Mouse (Mus musculus) liver, postnatal 0 days (tissue): Measurements from ENCODE around the gene 1190002N15Rik. TPM values are rescaled to one million over a fixed set of nuclear protein-coding genes. Genes with fewer than 3 reads are reported as not detected.

ENCODE experiments used
- ATAC-seq: fragments of 200-750 bp; cut with Nextera tagmentation; 2 replicates; pipeline ENCODE4 v1.8.0; 2017; ENCODE audit warnings: mild to moderate bottlenecking, moderate library complexity
- DNase-seq: peaks from one replicate; pipeline ENCODE4 v3.0.0-alpha.2; 2016
- H3K27ac ChIP-seq: fragments of 300-500 bp; sonication (generic); 2 replicates; pipeline ENCODE4 v1.5.1; 2014; ENCODE audit warnings: antibody characterized with exemption, moderate library complexity, mild to moderate bottlenecking, low read depth
- H3K27me3 ChIP-seq: fragments of 300-500 bp; sonication (generic); 2 replicates; pipeline ENCODE4 v1.6.1; 2014; ENCODE audit warnings: low read length, control low read depth, mixed read lengths; ENCODE audit not compliant: insufficient read depth
- H3K36me3 ChIP-seq: fragments of 300-500 bp; sonication (generic); replicated peaks from 2 replicates; pipeline ENCODE4 v1.6.1; 2014; ENCODE audit warnings: mild to moderate bottlenecking, control low read depth, low read length, moderate library complexity, mixed read lengths; ENCODE audit not compliant: insufficient read depth
- H3K4me1 ChIP-seq: fragments of 300-500 bp; sonication (generic); 2 replicates; pipeline ENCODE4 v1.6.1; 2014; ENCODE audit warnings: antibody characterized with exemption, mild to moderate bottlenecking, control low read depth; ENCODE audit not compliant: insufficient read depth
- H3K4me2 ChIP-seq: fragments of 300-500 bp; sonication (generic); 2 replicates; pipeline ENCODE4 v1.6.1; 2014; ENCODE audit warnings: low read depth, mild to moderate bottlenecking, low read length, moderate library complexity, mixed read lengths
- H3K4me3 ChIP-seq: fragments of 300-500 bp; sonication (generic); 2 replicates; pipeline ENCODE4 v1.5.1; 2014; ENCODE audit warnings: low read depth, low read length
- H3K9ac ChIP-seq: fragments of 300-500 bp; sonication (generic); replicated peaks from 2 replicates; pipeline ENCODE4 v1.6.1; 2014; ENCODE audit warnings: mild to moderate bottlenecking, moderate library complexity
- H3K9me3 ChIP-seq: fragments of 300-500 bp; sonication (generic); 2 replicates; pipeline ENCODE4 v1.6.1; 2016; ENCODE audit warnings: mild to moderate bottlenecking, control low read depth, low read length, mixed read lengths
- CTCF ChIP-seq: sonication (generic); IDR thresholded peaks from 2 replicates; pipeline ENCODE4 v1.5.1; 2016; ENCODE audit warnings: antibody characterized with exemption, low read depth
- EP300 ChIP-seq: IDR thresholded peaks from 2 replicates; pipeline ENCODE4 v1.6.1; 2016; ENCODE audit warnings: antibody characterized with exemption, low read depth, mild to moderate bottlenecking
- WGBS: fragments of 180-500 bp; shearing (Covaris S2); extraction: QIAGEN DNeasy Blood & Tissue Kit; methylation state at CpG from one replicate; pipeline ENCODE4 v1.1.7; 2014; ENCODE audit not compliant: insufficient replicate concordance; 5-methylcytosine and 5-hydroxymethylcytosine counted together
- polyA plus RNA-seq: library from polyadenylated mRNA; unstranded; fragments of >200 nt; fragmentation: Nextera tagmentation; extraction: Ambion mirVana; gene quantifications from 2 replicates; pipeline ENCODE4 v1.2.1, GENCODE M21; 2015

The 1190002N15Rik gene
- polyA plus RNA-seq, 1 experiment from 2014 or later: 14.6 TPM

DNA sequence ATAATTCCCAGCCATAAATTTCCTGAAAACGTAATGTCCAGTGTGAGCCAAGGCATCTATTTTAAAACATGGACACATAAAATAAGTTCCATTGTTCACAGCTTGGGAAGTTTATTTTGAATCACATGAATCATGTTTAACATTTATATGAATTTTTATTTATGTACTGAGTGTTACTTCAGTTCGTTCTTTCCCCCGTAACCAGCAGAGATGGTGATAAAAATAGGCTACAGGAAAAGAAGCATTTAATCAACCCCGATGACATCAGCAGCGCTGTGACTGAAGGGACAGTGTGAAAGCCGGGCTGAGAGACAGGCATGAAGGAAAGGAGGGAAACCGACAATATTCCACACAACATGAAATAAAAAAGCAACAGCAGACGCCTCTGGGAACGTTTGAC is 46.4 kb downstream of the 1190002N15Rik start:
- no peaks in the 10 kb centered on the region for H3K4me1 ChIP-seq
- H3K27me3 ChIP-seq: no peaks in the 10 kb centered on the region
- DNase-seq: no peak
- H3K9me3 ChIP-seq: no peaks in the 10 kb centered on the region
- H3K36me3 ChIP-seq: no peaks in the 10 kb centered on the region
- ATAC-seq: no peak
- H3K9ac ChIP-seq: no peak overlapping the region
- TF ChIP-seq EP300 (no peak), CTCF (no peak)
- no peak overlapping the region for H3K27ac ChIP-seq
- 41% methylated on average over 9 of the region's 9 CpGs for WGBS
- H3K4me3 ChIP-seq: no peak overlapping the region
- H3K4me2 ChIP-seq: no peak overlapping the region

DNA sequence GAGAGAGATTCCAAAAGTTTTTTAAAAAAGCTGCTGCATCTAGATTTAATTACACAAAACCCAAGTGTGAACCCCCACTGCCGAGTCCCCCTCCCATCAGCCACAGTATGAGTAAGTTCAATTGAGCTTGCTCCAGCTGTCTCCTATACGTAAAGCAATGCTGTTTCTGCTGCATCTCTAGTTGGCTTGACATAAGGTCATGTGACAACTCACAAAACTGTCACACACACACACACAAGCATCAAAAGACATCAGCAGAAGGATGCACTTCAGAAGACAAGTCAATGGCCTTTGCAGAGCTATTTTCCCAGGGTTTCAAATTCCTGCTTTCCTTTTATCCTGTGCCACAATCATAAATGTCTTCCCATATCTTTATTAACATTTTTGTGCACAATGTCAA is 49.9 kb downstream of the 1190002N15Rik start:
- WGBS: 73% methylated on average over 2 of the region's 2 CpGs
- Histone ChIP-seq H3K27ac (no peak overlapping the region), H3K4me2 (no peak overlapping the region), H3K9ac (no peak overlapping the region), H3K4me3 (no peak overlapping the region), H3K36me3 (no peaks in the 10 kb centered on the region), H3K9me3 (no peaks in the 10 kb centered on the region), H3K4me1 (no peaks in the 10 kb centered on the region), H3K27me3 (no peaks in the 10 kb centered on the region)
- no peak for ATAC-seq
- no peak for DNase-seq
- TF ChIP-seq EP300 (no peak), CTCF (no peak)

DNA sequence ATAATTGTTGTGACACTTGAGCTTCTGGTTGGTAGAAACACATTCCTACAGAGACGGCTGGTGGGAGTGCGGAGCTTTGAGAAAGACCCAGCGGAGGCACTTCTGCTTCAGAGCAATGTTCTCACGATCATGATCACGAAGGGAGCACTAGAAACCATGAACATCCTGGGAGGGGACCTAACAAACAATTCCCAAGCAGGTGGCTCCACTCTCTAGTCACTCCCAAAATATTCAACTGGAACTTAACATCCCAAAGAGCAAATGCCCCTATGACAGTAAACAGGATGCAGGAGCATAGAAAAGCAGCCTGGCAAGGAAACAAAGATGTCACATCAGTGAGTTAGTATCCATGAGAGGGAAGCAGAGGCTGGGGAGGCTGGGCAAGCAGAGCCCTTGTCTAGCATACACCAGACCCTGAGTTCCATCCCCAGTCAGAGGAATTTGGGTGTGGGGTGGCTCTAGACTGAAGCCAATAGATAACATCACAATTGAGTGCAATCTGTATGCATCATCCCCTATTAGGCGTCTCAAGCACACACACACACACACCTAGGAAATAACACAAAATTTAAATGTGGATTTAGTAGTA is 54.5 kb downstream of the 1190002N15Rik start:
- H3K9ac ChIP-seq: no peak overlapping the region
- H3K4me3 ChIP-seq: no peak overlapping the region
- no peaks in the 10 kb centered on the region for H3K27me3 ChIP-seq
- H3K4me1 ChIP-seq: no peaks in the 10 kb centered on the region
- no peak overlapping the region for H3K4me2 ChIP-seq
- no peaks in the 10 kb centered on the region for H3K9me3 ChIP-seq
- TF ChIP-seq CTCF: no peak
- DNase-seq: no peak
- no peak overlapping the region for H3K27ac ChIP-seq
- no peaks in the 10 kb centered on the region for H3K36me3 ChIP-seq
- 69% methylated on average over 6 of the region's 6 CpGs for WGBS
- ATAC-seq: no peak

DNA sequence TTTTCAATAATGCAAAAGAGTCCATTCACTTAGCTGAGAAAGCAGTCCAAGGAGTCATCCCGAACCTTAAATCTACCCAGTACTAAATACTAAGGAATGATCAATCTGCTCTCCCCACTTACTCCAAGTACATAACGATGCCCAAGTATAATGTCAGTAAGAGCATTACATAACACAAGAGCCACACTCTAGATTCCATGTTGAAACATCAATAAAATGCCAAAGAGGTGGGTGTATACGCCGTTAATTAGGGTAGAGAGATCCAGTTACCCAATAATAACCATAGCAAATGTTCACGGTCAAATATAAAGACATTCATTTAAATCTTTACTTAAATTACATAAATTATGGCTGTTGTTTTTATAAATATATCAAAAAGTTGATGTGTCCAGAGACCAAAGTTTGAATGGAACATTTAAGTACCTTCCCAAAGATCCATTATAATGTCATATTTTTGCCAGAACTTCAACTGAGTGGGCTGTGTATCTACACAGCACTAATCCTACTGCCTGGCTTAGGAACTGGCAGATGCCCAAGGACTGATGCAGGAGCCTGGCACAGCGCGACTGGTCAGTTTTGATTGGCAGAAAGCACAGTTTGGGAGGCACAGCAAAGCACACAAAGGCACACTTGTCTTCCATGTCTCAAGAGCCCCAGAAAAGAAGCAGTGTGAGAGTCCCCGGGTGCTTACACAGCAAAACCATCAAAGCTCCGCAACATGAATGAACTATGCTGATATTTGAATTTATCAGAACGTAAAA is 55.5 kb downstream of the 1190002N15Rik start:
- Histone ChIP-seq H3K9me3 (no peaks in the 10 kb centered on the region), H3K36me3 (no peaks in the 10 kb centered on the region), H3K9ac (no peak overlapping the region), H3K27ac (no peak overlapping the region), H3K4me3 (no peak overlapping the region), H3K4me1 (no peaks in the 10 kb centered on the region), H3K4me2 (no peak overlapping the region), H3K27me3 (no peaks in the 10 kb centered on the region)
- WGBS: 84% methylated on average over 10 of the region's 10 CpGs
- TF ChIP-seq CTCF (no peak), EP300 (no peak)
- DNase-seq: no peak
- ATAC-seq: no peak

DNA sequence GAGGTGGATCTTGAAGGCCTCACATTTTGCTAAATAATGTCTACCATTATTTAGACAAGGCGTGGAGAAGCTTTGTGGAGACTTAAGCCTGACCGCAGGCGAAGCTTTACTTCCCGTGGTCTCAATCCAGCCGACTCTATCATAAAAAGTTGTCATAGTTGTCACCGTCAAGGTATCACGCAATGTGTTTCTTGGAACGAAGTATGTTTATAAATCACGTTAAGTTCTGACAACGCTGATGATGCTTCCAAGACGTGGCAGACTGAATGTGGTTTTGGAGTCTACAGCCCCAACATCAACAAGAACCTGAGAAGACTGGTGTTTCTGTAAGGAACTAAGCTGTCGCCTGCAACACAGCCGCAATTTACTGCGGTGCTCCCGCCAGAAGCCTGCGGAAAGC is 56.8 kb downstream of the 1190002N15Rik start:
- ATAC-seq (no peak), DNase-seq (no peak)
- Histone ChIP-seq H3K4me1 (no peaks in the 10 kb centered on the region), H3K27me3 (no peaks in the 10 kb centered on the region), H3K4me3 (no peak overlapping the region), H3K4me2 (no peak overlapping the region), H3K9me3 (no peaks in the 10 kb centered on the region), H3K9ac (no peak overlapping the region), H3K36me3 (no peaks in the 10 kb centered on the region), H3K27ac (no peak overlapping the region)
- 81% methylated on average over 16 of the region's 16 CpGs for WGBS
- TF ChIP-seq EP300: no peak
- TF ChIP-seq CTCF: no peak

DNA sequence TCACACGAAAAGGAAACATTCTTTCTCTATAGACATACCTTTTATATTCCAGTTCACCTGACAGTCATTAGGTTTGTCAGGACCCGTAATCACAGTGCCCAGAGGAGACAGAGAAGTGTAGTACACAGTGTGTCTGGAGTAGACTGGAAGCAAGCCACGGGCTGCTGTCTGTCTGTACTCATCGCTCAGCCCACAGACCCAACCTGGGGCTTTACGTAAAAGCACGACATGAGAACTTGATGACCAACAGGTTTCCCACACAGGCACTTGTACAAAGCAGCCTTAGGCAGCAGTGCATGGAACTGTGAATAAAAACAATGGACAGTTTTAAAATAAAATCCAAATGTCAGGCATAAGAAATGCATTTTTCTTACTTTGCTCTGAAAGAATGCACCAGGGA is 58.5 kb downstream of the 1190002N15Rik start:
- Histone ChIP-seq H3K4me3 (no peak overlapping the region), H3K9ac (no peak overlapping the region), H3K27ac (0 out of 2 replicates have a peak overlapping the region, but pooled peaks have one; percentile 24), H3K27me3 (no peaks in the 10 kb centered on the region), H3K4me2 (no peak overlapping the region), H3K36me3 (no peaks in the 10 kb centered on the region), H3K4me1 (0 out of 2 replicates have a peak, but pooled peaks cover under 1% of the 10 kb centered on the region), H3K9me3 (no peaks in the 10 kb centered on the region)
- TF ChIP-seq CTCF (no peak), EP300 (no peak)
- WGBS: 78% methylated on average over 6 of the region's 6 CpGs
- DNase-seq: no peak
- ATAC-seq: peak; percentile 36; the same call in 1 of the 2 replicates
